Mouse (Mus musculus): ENCODE data around the gene Ttc21b. TPM values are rescaled to one million over a fixed set of nuclear protein-coding genes. Genes with fewer than 3 reads are reported as not detected.
"Not testable (repeated sequence)": the region's sequence is repeated elsewhere in the genome, so short reads cannot be mapped to it uniquely, and the experiment has no call there.

Gene Ttc21b
- polyA plus RNA-seq, 1 experiment = 12.0 TPM

DNA sequence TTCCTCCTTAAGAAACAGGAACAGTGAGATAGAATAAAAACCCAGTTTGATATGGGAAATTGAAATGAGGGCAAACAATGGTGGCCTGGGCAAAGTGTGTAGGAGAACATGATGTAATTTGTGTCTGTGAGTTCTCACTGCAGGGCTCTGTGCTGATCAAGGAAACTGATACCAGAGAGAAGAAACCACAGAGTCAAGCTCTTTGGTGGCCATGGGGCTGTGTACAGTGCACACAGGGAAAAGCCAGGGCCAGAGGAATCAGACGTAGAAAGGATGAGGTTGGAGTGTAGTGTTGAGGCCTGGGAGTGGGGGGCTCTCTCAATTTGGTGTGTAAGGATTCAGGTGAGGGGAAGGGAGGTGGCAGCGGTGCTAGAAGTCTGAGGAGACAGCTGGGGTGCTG lies 49.6 kb downstream of the Ttc21b start:
- Histone ChIP-seq H3K4me1 (ENCODE audit: control insufficient read depth, insufficient read depth, low read length) (no peaks in the 10 kb centered on the region), H3K27ac (ENCODE audit: insufficient read depth, low read length) (no peak overlapping the region), H3K4me3 (replicated peaks; ENCODE audit: insufficient read depth, low read depth, low read length) (no peak overlapping the region), H3K27me3 (ENCODE audit: control insufficient read depth, insufficient read depth, low read length) (no peaks in the 10 kb centered on the region)
- WGBS = 93% methylated on average over 2 of the region's 2 CpGs
- DNase-seq = no peak
- TF ChIP-seq POLR2A (IDR thresholded peaks at IDR 0.05; ENCODE audit: borderline replicate concordance, insufficient read depth, low read length) (no peak), CTCF (IDR thresholded peaks at IDR 0.05; ENCODE audit: borderline replicate concordance, insufficient read depth, low read depth, low read length) (no peak)

DNA sequence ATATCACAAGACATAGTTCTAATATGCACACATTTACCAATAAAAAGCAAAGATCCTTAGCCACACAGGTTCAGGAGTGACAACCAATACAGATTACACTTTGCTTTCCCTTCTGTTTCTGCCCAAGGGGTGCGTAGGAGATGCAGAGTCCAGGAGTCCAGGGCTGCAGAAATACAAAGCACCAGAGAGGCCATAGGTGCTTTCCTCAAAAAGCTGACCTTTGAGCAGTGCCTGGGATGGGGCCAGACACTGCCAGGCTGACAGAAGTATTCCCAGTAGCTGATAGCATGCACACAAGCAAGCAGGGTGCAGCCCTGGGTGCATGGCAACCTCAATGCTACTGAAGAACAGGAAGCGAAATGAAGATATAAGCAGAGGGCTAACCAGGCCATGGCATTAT lies 52.2 kb downstream of the Ttc21b start:
- no peaks in the 10 kb centered on the region for H3K4me1 ChIP-seq (ENCODE audit: control insufficient read depth, insufficient read depth, low read length)
- no peak overlapping the region for H3K4me3 ChIP-seq (replicated peaks; ENCODE audit: insufficient read depth, low read depth, low read length)
- no peak overlapping the region for H3K27ac ChIP-seq (ENCODE audit: insufficient read depth, low read length)
- WGBS = 98% methylated on average over 2 of the region's 2 CpGs
- DNase-seq = no peak
- no peaks in the 10 kb centered on the region for H3K27me3 ChIP-seq (ENCODE audit: control insufficient read depth, insufficient read depth, low read length)
- TF ChIP-seq CTCF (IDR thresholded peaks at IDR 0.05; ENCODE audit: borderline replicate concordance, insufficient read depth, low read depth, low read length) (no peak), POLR2A (IDR thresholded peaks at IDR 0.05; ENCODE audit: borderline replicate concordance, insufficient read depth, low read length) (no peak)

DNA sequence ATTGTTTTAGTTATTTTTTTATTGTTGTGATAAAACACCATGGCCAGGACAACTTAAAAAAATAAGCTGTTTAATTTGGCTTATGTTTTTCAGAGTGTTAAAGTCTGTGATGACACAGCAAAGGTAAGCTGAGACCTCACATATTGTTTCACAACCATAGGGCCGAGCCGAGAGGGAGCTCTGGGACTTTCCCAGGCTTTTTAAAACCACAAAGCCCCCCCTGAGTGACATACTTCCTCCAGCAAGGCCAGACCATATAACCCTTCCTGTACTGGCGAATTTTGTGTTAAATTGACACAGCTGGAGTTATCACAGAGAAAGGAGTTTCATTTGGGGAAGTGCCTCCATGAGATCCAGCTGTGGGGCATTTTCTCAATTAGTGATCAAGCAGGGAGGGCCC lies 56.2 kb downstream of the Ttc21b start:
- no peaks in the 10 kb centered on the region for H3K4me1 ChIP-seq (ENCODE audit: control insufficient read depth, insufficient read depth, low read length)
- DNase-seq = no peak
- no peaks in the 10 kb centered on the region for H3K27me3 ChIP-seq (ENCODE audit: control insufficient read depth, insufficient read depth, low read length)
- TF ChIP-seq POLR2A (IDR thresholded peaks at IDR 0.05; ENCODE audit: borderline replicate concordance, insufficient read depth, low read length) (no peak), CTCF (IDR thresholded peaks at IDR 0.05; ENCODE audit: borderline replicate concordance, insufficient read depth, low read depth, low read length) (no peak)
- 47% methylated on average over 3 of the region's 3 CpGs for WGBS
- H3K4me3 ChIP-seq (replicated peaks; ENCODE audit: insufficient read depth, low read depth, low read length) = no peak overlapping the region
- no peak overlapping the region for H3K27ac ChIP-seq (ENCODE audit: insufficient read depth, low read length)

DNA sequence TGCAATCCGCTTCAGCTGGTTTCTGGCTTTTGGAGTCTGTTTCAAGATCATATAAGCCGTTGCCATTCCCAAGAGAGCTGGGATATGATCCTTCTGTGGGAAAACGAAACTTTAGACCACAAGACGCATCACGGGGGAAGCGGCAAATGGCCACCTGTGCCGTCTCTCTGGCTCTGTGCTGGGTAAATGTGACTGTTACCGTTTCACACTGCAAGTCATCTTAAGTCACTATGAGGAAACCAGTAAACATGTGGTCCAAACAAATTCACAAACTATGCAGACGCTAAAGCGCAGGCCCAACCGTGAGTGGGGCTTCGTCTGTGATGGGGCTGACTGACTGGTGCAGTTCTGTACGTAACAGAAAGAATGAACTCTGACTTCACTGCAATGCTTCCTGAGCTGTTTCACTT lies 64.7 kb downstream of the Ttc21b start:
- Histone ChIP-seq H3K4me3 (replicated peaks; ENCODE audit: insufficient read depth, low read depth, low read length) (no peak overlapping the region), H3K27me3 (ENCODE audit: control insufficient read depth, insufficient read depth, low read length) (no peaks in the 10 kb centered on the region), H3K27ac (ENCODE audit: insufficient read depth, low read length) (no peak overlapping the region), H3K4me1 (ENCODE audit: control insufficient read depth, insufficient read depth, low read length) (no peaks in the 10 kb centered on the region)
- WGBS = 89% methylated on average over 13 of the region's 13 CpGs
- DNase-seq = no peak
- TF ChIP-seq POLR2A (IDR thresholded peaks at IDR 0.05; ENCODE audit: borderline replicate concordance, insufficient read depth, low read length) = no peak
- TF ChIP-seq CTCF (IDR thresholded peaks at IDR 0.05; ENCODE audit: borderline replicate concordance, insufficient read depth, low read depth, low read length) = no peak

DNA sequence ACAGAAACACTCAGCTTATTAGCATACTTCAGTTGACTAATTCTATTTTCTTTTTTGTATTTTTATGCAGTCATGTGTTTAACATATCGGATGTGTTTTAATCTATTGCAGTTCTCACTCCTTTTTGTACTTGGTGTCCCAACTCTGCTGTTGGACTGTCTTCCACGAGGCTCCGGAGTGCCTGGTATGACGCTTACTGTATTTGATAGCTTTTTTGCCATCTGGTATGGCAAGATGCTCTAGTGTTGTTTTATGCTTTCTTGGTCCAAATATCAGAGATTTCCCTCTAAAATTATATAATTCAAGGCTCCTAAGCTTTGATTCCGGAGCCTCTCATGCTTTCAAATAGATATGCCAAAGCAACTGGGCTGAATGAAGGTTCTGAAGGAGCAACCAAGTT lies 66.3 kb downstream of the Ttc21b start:
- DNase-seq = no peak
- 80% methylated on average over 5 of the region's 5 CpGs for WGBS
- Histone ChIP-seq H3K27ac (ENCODE audit: insufficient read depth, low read length) (no peak overlapping the region), H3K27me3 (ENCODE audit: control insufficient read depth, insufficient read depth, low read length) (no peaks in the 10 kb centered on the region), H3K4me3 (replicated peaks; ENCODE audit: insufficient read depth, low read depth, low read length) (no peak overlapping the region), H3K4me1 (ENCODE audit: control insufficient read depth, insufficient read depth, low read length) (no peaks in the 10 kb centered on the region)
- TF ChIP-seq CTCF (IDR thresholded peaks at IDR 0.05; ENCODE audit: borderline replicate concordance, insufficient read depth, low read depth, low read length) (no peak), POLR2A (IDR thresholded peaks at IDR 0.05; ENCODE audit: borderline replicate concordance, insufficient read depth, low read length) (no peak)

DNA sequence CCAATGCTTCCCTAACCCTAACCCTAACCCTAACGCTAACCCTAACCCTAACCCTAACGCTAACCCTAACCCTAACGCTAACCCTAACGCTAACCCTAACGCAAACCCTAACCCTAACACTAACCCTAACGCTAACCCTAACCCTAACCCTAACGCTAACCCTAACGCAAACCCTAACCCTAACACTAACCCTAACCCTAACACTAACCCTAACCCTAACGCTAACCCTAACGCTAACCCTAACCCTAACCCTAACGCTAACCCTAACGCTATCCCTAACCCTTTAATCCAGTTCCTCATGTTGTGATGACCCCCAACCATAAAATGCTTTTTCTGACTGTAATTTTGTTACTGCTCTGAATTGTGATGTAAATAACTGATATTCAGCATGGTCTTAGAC lies 67.2 kb downstream of the Ttc21b start:
- H3K27ac ChIP-seq (ENCODE audit: insufficient read depth, low read length); H3K4me3 ChIP-seq (replicated peaks; ENCODE audit: insufficient read depth, low read depth, low read length); H3K4me1 ChIP-seq (ENCODE audit: control insufficient read depth, insufficient read depth, low read length); H3K27me3 ChIP-seq (ENCODE audit: control insufficient read depth, insufficient read depth, low read length); DNase-seq: not testable (repeated sequence)
- WGBS = 97% methylated on average over 12 of the region's 12 CpGs

DNA sequence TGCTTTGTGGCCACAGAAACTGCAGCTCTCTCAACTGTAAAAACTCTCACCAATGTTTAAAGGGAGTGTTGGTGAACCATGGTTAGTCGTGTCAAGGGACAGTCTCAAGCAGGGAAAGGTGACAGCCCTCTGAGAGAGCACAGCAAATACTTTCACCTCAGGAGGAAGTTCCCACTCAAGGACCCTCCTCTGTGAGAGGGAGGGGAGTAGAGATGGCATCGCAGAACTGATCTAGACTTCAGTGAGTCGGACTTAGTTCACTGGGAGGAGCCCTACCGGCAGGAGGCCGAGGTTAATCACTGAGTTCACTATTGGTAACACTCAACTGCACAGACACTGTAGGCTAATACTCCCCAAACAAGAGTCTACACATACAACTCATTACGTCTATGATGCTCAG lies 68.9 kb downstream of the Ttc21b start:
- no peak for TF ChIP-seq CTCF (IDR thresholded peaks at IDR 0.05; ENCODE audit: borderline replicate concordance, insufficient read depth, low read depth, low read length)
- no peak for TF ChIP-seq POLR2A (IDR thresholded peaks at IDR 0.05; ENCODE audit: borderline replicate concordance, insufficient read depth, low read length)
- H3K27me3 ChIP-seq (ENCODE audit: control insufficient read depth, insufficient read depth, low read length) = no peaks in the 10 kb centered on the region
- no peaks in the 10 kb centered on the region for H3K4me1 ChIP-seq (ENCODE audit: control insufficient read depth, insufficient read depth, low read length)
- DNase-seq = no peak
- H3K27ac ChIP-seq (ENCODE audit: insufficient read depth, low read length) = no peak overlapping the region
- no peak overlapping the region for H3K4me3 ChIP-seq (replicated peaks; ENCODE audit: insufficient read depth, low read depth, low read length)
- WGBS = 73% methylated on average over 6 of the region's 6 CpGs

DNA sequence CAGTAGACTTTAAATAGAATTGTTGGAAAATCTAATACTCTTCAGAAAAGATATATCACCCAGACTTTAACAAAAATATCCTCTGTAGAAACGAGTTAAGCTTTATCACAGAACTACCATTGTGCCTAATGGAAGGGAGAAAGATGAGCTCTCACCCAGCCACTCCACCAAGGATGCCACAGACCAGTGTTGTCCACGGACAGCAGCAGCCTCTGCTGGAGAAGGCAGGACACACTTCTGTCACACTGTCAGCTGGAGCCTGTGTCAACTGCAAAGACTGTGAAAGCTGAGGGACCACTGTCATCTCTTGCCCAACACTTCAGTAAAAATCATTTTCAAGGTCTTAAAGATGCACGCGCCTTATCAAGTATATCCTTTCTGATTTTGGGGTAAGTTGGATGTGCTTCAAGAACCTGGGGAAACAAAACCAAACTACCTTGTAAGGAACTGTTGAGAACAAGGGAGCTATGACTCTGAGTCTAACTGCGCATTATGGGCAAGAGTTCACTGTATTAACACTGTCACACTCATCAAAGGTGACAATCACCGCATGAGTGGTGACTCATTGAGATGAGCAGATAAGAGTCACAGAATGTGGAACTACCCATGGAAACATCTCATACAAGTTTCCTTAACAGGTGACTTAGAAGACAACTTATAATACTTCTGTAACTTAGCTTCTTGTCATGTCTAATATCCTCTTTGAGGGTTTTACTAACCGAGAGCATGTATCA lies 71.8 kb downstream of the Ttc21b start:
- no peaks in the 10 kb centered on the region for H3K4me1 ChIP-seq (ENCODE audit: control insufficient read depth, insufficient read depth, low read length)
- H3K27me3 ChIP-seq (ENCODE audit: control insufficient read depth, insufficient read depth, low read length) = no peaks in the 10 kb centered on the region
- H3K27ac ChIP-seq (ENCODE audit: insufficient read depth, low read length) = no peak overlapping the region
- H3K4me3 ChIP-seq (replicated peaks; ENCODE audit: insufficient read depth, low read depth, low read length) = no peak overlapping the region
- WGBS = 72% methylated on average over 7 of the region's 7 CpGs
- TF ChIP-seq CTCF (IDR thresholded peaks at IDR 0.05; ENCODE audit: borderline replicate concordance, insufficient read depth, low read depth, low read length) = peak; percentile 78
- TF ChIP-seq POLR2A (IDR thresholded peaks at IDR 0.05; ENCODE audit: borderline replicate concordance, insufficient read depth, low read length) = no peak
- DNase-seq = peak; percentile 15 to 23
